Mouse (Mus musculus): Measurements from ENCODE around the gene Hoxb5. TPM values are rescaled to one million over a fixed set of nuclear protein-coding genes. Genes with fewer than 3 reads are reported as not detected.

The Hoxb5 gene
- polyA plus RNA-seq, 1 experiment: not detected

- TF ChIP-seq CTCF (IDR thresholded peaks at IDR 0.05; ENCODE audit: low read depth, low read length): no peak
- no peak for TF ChIP-seq POLR2A (IDR thresholded peaks at IDR 0.05; ENCODE audit: insufficient read depth, low read length)
- no peak for TF ChIP-seq EP300 (IDR thresholded peaks at IDR 0.05; ENCODE audit: insufficient read depth, low read depth, low read length)
- no peaks in the 10 kb centered on the region for H3K4me1 ChIP-seq (ENCODE audit: control insufficient read depth, insufficient read depth, low read length)
- H3K9ac ChIP-seq (ENCODE audit: low read depth, poor library complexity, severe bottlenecking): no peak overlapping the region
- no peaks in the 10 kb centered on the region for H3K9me3 ChIP-seq (replicated peaks; ENCODE audit: control insufficient read depth, insufficient read depth, low read length, poor library complexity, severe bottlenecking)
- no peak overlapping the region for H3K27ac ChIP-seq (ENCODE audit: insufficient read depth, low read length)
- peaks cover 13% of the 10 kb centered on the region for H3K36me3 ChIP-seq (ENCODE audit: control insufficient read depth, insufficient read depth, low read length, poor library complexity, severe bottlenecking)
- no peak overlapping the region for H3K4me3 ChIP-seq (ENCODE audit: low read depth, low read length)
- peaks cover 15% of the 10 kb centered on the region for H3K27me3 ChIP-seq (ENCODE audit: control insufficient read depth, insufficient read depth, low read length, poor library complexity, severe bottlenecking)
Observed at GRCm38 (mm10) chr11:96259038-96259437, 44.1 kb upstream of the Hoxb5 start.

- Histone ChIP-seq H3K36me3 (ENCODE audit: control insufficient read depth, insufficient read depth, low read length, poor library complexity, severe bottlenecking) (peaks cover 13% of the 10 kb centered on the region), H3K9me3 (replicated peaks; ENCODE audit: control insufficient read depth, insufficient read depth, low read length, poor library complexity, severe bottlenecking) (no peaks in the 10 kb centered on the region), H3K9ac (ENCODE audit: low read depth, poor library complexity, severe bottlenecking) (no peak overlapping the region), H3K27ac (ENCODE audit: insufficient read depth, low read length) (no peak overlapping the region), H3K4me1 (ENCODE audit: control insufficient read depth, insufficient read depth, low read length) (no peaks in the 10 kb centered on the region), H3K4me3 (ENCODE audit: low read depth, low read length) (no peak overlapping the region), H3K27me3 (ENCODE audit: control insufficient read depth, insufficient read depth, low read length, poor library complexity, severe bottlenecking) (peaks cover 15% of the 10 kb centered on the region)
- TF ChIP-seq POLR2A (IDR thresholded peaks at IDR 0.05; ENCODE audit: insufficient read depth, low read length): no peak
- TF ChIP-seq CTCF (IDR thresholded peaks at IDR 0.05; ENCODE audit: low read depth, low read length): no peak
- TF ChIP-seq EP300 (IDR thresholded peaks at IDR 0.05; ENCODE audit: insufficient read depth, low read depth, low read length): no peak
Observed at GRCm38 (mm10) chr11:96259511-96259910, 43.6 kb upstream of the Hoxb5 start.

GRCm38 (mm10) chr11:96260310-96260970, 42.7 kb upstream of the Hoxb5 start:
- Histone ChIP-seq H3K9me3 (replicated peaks; ENCODE audit: control insufficient read depth, insufficient read depth, low read length, poor library complexity, severe bottlenecking) (no peaks in the 10 kb centered on the region), H3K9ac (ENCODE audit: low read depth, poor library complexity, severe bottlenecking) (no peak overlapping the region), H3K36me3 (ENCODE audit: control insufficient read depth, insufficient read depth, low read length, poor library complexity, severe bottlenecking) (peaks cover 13% of the 10 kb centered on the region), H3K4me1 (ENCODE audit: control insufficient read depth, insufficient read depth, low read length) (no peaks in the 10 kb centered on the region), H3K27ac (ENCODE audit: insufficient read depth, low read length) (no peak overlapping the region), H3K4me3 (ENCODE audit: low read depth, low read length) (no peak overlapping the region), H3K27me3 (ENCODE audit: control insufficient read depth, insufficient read depth, low read length, poor library complexity, severe bottlenecking) (peaks cover 14% of the 10 kb centered on the region)
- TF ChIP-seq EP300 (IDR thresholded peaks at IDR 0.05; ENCODE audit: insufficient read depth, low read depth, low read length): no peak
- TF ChIP-seq CTCF (IDR thresholded peaks at IDR 0.05; ENCODE audit: low read depth, low read length): no peak
- no peak for TF ChIP-seq POLR2A (IDR thresholded peaks at IDR 0.05; ENCODE audit: insufficient read depth, low read length)

GRCm38 (mm10) chr11:96261323-96261890, 41.7 kb upstream of the Hoxb5 start:
- Histone ChIP-seq H3K27me3 (ENCODE audit: control insufficient read depth, insufficient read depth, low read length, poor library complexity, severe bottlenecking) (peaks cover 14% of the 10 kb centered on the region), H3K4me1 (ENCODE audit: control insufficient read depth, insufficient read depth, low read length) (no peaks in the 10 kb centered on the region), H3K9me3 (replicated peaks; ENCODE audit: control insufficient read depth, insufficient read depth, low read length, poor library complexity, severe bottlenecking) (no peaks in the 10 kb centered on the region), H3K36me3 (ENCODE audit: control insufficient read depth, insufficient read depth, low read length, poor library complexity, severe bottlenecking) (peaks cover 13% of the 10 kb centered on the region), H3K9ac (ENCODE audit: low read depth, poor library complexity, severe bottlenecking) (no peak overlapping the region), H3K27ac (ENCODE audit: insufficient read depth, low read length) (no peak overlapping the region), H3K4me3 (ENCODE audit: low read depth, low read length) (no peak overlapping the region)
- no peak for TF ChIP-seq POLR2A (IDR thresholded peaks at IDR 0.05; ENCODE audit: insufficient read depth, low read length)
- peak; percentile 98 for TF ChIP-seq CTCF (IDR thresholded peaks at IDR 0.05; ENCODE audit: low read depth, low read length)
- no peak for TF ChIP-seq EP300 (IDR thresholded peaks at IDR 0.05; ENCODE audit: insufficient read depth, low read depth, low read length)

- Histone ChIP-seq H3K27me3 (ENCODE audit: control insufficient read depth, insufficient read depth, low read length, poor library complexity, severe bottlenecking) (peaks cover 18% of the 10 kb centered on the region; the same call in 1 of the 2 replicates), H3K9me3 (replicated peaks; ENCODE audit: control insufficient read depth, insufficient read depth, low read length, poor library complexity, severe bottlenecking) (no peaks in the 10 kb centered on the region), H3K4me1 (ENCODE audit: control insufficient read depth, insufficient read depth, low read length) (no peaks in the 10 kb centered on the region), H3K4me3 (ENCODE audit: low read depth, low read length) (no peak overlapping the region), H3K9ac (ENCODE audit: low read depth, poor library complexity, severe bottlenecking) (no peak overlapping the region), H3K36me3 (ENCODE audit: control insufficient read depth, insufficient read depth, low read length, poor library complexity, severe bottlenecking) (peaks cover 10% of the 10 kb centered on the region), H3K27ac (ENCODE audit: insufficient read depth, low read length) (no peak overlapping the region)
- TF ChIP-seq CTCF (IDR thresholded peaks at IDR 0.05; ENCODE audit: low read depth, low read length) (no peak), EP300 (IDR thresholded peaks at IDR 0.05; ENCODE audit: insufficient read depth, low read depth, low read length) (no peak), POLR2A (IDR thresholded peaks at IDR 0.05; ENCODE audit: insufficient read depth, low read length) (no peak)
Observed at GRCm38 (mm10) chr11:96262262-96262830, 40.8 kb upstream of the Hoxb5 start.
